Mouse (Mus musculus): Measurements from ENCODE around the gene Tbk1. TPM values are rescaled to one million over a fixed set of nuclear protein-coding genes. Genes with fewer than 3 reads are reported as not detected.

Gene Tbk1
- total RNA-seq, 2 experiments from 2014 or later: 52.9 to 56.9 TPM

DNA sequence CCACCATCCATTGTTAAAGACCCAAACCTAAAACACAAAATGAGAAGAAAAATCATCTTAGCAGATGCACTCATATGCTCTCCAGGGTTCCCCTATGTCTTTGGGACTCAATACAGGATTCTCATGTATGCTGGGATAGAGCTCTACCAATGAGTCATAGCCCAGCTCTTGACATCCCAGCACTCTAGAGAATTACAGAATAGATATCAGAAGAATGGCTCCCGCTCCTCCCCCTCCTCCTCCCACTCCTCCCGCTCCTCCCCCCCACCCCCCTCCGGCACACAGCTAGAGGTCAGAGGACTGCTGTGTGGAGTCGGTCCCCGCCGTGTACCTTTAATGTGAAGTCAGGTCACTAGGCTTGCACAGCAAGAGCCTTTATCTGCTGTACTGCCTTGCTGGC lies 39.4 kb downstream of the Tbk1 start:
- DNase-seq (ENCODE audit: low spot score in 2 of 2): no peak

DNA sequence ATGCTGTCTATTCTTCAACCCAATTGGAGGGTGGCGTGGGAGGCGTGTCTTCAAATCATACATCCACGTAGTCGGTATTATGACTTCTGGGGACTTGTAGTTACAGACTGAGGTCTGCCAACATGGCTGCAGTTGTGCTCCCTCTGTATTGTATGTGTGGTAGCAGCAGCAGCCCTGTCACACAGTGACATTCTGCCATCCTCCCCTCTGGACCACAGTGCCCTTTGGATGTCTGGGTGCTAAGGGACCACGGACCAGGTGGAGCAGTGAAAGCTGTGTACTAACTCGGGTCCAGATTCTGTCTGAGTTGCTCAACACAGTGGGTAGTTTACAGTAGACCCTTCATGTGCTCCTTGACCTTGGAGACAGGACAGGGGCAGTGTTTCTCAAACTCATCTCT lies 43.0 kb downstream of the Tbk1 start:
- no peak for DNase-seq (ENCODE audit: low spot score in 2 of 2)

DNA sequence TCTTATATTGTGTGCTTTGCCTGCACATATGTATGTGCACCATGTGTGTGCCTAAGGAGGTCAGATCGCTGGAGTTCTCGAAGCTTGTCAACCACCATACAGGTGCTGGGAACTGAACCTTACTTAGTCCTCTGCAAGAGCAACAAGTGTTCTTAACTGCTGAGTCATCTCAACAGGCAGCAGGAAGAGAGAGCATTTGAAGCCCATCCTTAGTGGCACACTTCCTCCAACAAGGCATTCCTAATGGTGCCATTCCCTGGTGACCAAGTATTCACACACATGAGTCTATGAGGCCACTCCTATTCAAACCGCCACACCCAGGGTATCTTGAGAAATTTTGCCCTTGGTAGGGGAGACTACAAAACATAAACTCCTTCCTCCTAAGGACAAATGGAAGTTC lies 44.4 kb downstream of the Tbk1 start:
- no peak for DNase-seq (ENCODE audit: low spot score in 2 of 2)

DNA sequence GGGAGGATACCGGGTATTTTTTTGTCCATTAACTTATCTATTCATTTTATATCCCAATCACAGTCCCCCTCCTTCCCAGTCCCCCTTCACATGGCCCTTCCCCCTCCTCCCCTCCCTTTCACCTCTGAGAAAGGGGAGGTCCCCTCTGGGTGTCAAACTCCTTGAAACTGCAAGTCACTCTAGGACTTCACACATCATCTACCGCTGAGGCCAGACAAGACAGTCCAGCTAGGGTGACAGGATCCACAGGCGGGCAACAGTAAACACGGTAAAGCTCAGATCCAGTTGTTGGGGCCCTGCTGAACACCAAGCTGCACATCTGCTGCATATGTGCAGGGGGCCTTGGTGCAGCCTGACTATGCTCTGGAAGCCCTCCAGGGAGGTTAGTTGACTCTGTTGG lies 51.6 kb downstream of the Tbk1 start:
- DNase-seq (ENCODE audit: low spot score in 2 of 2): no peak

DNA sequence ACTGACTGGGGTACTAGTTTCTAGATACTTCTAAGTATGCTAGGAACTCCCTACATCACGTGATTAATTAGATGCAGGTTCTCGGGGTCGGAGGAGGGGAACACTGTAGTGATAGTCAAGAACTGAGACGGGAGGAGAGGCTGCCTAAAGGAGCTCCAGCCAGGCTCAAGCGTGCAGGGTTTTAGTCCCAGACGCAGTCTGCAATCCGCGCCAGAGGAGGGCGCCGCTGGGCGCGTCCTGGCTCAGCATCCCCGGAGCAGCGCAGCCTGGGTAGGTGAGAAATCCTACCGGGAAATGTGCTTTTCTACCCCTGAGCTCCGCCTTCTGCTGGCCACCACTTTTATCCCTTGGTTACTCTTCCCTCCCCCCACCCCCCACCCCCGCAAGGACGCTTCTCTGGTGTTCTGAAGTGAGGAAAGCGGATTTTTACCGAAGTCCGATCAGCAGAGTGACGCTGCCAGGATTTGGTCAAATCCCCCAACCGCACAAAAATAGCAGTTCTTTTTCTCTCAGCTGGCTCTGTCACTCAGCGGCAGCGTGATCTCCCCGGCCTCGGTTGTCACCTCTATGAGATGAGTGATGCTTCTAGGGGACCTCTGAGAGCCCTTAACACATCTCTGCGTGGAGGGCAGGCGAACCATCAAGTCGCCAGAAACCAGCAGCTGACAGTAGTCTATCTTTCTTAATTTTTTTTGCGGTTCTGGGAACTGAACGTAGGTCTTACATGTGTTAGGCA lies 53.3 kb downstream of the Tbk1 start:
- DNase-seq (ENCODE audit: low spot score in 2 of 2): peak; percentile 50 to 75

DNA sequence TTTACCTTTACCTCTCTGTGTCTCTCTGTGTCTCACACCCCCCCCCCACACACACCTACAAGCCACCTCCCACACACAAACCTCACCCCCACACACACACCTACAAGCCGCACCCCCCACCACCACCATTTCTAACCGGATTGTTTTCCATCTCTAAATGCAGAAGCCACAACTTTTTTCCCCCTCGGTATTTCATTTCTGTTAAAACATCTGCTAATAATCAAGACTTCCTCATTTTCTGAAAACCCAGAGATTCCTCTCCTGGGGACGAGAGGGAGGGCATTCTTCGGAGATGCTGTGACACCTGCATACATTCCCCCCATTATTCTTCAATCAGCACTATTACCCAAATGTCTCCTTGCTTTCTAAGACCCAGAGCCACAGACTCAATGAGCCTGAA lies 55.0 kb downstream of the Tbk1 start:
- no peak for DNase-seq (ENCODE audit: low spot score in 2 of 2)

DNA sequence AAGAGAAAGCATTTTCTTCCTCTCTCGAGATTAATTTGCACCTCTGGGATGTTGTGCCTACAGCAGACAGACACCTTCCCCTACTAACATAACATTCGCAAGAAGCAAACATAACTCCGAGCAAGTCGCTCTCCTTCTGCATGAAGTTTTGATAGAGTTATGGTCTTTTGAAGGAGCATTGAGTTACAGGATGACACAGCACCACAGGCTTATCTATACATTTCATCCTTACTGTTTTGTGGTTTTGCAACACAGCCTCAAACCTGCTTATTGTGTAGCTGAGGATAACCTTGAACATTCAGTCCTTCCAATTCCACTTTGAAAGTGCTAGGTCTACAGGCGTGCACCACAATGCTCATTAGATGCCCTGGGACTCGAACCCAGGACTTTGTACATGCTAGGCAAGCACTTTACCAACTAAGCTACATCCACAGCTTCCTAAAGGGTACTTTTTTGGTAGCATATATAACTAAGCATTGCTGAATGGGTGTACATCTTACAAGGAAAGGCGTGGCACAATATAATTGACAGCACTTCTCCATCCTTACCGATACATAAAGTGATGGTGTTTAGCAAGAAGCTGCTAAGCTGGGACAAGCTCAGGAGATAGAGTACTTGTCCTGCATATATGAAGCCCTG lies 56.1 kb downstream of the Tbk1 start:
- no peak for DNase-seq (ENCODE audit: low spot score in 2 of 2)

DNA sequence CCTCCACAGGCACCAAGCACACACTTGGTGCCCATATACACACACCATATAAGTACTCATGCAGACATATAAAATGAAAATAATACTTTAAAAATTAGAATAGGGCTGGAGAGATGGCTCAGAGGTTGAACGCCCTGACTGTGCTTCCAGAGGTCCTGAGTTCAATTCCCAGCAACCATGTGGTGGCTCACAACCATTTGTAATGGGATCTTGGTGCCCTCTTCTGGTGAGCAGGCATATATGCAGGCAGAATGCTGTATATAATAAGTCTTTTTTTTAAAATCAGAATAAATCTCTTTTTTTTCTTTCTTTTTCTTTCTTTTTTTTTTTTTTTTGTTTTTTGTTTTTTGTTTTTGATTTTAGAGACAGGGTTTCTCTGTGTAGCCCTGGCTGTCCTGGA lies 57.3 kb downstream of the Tbk1 start:
- no peak for DNase-seq (ENCODE audit: low spot score in 2 of 2)

DNA sequence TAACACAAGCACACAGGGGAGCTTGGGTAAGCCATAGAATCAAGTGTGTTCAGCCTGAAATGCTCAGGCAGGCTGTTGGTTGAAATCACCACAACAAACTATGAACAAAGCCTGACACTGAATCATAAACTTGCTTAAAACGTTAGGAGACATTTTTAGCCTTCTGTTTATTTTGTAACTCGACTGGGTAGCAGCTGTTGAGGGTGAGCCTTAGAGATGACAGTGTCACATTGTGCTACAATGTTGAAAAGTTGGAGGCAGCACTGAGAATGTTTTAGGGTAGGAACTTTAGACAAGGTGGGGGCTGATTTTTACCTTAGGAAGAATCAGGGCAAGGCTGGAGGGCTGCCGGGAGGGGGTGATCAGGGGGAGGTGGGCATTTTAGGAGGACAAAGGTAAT lies 58.1 kb downstream of the Tbk1 start:
- peak in 1 of 2 experiments; percentile 32 for DNase-seq (ENCODE audit: low spot score in 2 of 2)

DNA sequence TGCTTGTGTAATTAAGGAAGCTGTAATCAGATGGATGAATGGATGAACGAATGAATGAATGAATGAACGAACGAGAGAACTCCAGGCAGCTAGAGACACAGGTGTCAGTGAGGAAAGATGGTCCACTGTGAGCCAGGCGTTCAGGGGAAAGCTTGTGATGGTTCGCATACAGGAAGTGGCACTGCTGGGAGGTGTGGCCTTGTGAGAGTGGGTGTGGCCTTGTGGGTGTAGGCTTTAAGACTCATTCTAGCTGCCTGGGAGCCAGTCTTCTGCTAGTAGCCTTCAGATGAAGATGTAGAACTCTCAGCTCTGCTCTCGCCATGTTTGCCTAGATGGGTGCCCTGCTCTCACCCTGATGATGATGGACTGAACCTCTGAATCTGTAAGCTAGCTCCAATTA lies 59.5 kb downstream of the Tbk1 start:
- no peak for DNase-seq (ENCODE audit: low spot score in 2 of 2)

DNA sequence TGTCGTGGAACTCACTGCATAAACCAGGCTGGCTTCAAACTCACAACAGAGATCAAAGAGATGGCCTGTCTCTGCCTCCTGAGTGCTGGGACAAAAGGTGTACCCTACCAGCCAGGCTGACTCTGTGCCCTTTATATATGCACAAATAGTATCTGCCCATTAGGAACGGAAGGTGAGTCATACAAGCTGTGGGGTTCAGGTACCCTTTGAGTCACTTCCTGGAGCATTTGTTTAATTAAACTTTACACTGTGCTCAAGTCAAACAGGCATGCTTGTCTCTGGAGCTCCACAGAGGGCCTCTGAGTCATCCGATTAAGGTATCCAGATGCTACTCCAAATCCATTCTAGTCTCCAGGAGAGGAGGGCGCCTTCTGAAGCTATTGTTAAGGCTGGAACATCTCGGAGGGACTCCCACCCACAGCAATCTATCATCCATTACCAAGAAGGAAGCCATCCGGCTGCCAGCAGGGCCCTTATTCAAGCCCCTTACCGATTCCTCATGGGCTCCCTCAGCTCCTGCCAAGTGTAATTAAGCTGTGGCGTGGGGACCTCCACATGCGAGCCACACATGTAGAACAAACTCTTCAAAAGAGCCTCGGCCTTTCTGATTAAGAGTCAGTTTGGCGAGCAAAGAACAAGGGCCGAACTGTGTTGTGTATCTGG lies 65.5 kb downstream of the Tbk1 start:
- no peak for DNase-seq (ENCODE audit: low spot score in 2 of 2)

DNA sequence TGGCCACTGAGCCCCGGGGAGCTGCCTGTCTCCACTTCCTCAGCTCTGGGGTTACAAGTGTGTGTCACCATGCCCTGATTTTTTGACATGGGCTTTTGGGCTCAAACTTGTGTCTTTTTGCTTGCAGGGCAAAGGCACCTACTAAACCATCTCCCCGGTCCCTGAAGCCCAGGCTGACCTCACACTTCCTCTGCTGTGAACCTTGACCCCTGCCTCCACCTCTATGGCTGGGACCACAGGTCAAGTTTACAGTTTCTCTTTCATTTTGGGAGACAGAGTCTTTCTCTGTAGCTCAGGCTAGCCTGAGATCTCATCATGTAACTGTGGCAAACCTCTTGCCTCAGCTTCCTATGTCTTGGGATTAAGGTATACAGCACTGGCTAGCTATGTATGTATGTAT lies 66.9 kb downstream of the Tbk1 start:
- no peak for DNase-seq (ENCODE audit: low spot score in 2 of 2)

DNA sequence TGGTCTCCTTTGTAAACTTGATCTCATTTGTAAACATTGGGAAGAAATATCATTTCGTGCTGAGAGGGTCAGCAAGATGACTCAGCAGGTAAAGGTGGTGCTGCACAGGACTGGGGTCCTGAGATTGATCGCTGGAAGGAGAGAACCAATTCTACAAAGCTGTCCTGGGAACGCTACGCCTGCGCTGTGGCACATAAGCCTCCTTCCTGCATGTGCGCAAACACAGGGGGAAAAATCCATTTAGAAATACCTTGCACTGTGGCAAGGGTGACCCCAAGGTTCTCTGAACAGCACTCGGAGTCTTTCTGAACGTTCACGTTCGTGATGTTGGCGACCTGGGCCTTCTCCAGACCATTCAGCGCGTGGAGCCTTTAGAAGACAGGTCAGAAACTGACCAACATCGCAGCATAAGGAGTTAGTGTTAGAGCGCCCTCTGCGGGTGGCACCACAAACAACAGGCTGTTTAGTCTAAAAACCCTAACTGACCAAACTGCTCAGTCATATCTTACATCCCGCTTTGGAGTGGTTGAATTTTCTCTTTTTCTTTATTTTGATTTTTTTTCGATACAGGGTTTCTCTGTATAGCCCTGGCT lies 70.5 kb downstream of the Tbk1 start:
- DNase-seq (ENCODE audit: low spot score in 2 of 2): peak; percentile 54 to 84

DNA sequence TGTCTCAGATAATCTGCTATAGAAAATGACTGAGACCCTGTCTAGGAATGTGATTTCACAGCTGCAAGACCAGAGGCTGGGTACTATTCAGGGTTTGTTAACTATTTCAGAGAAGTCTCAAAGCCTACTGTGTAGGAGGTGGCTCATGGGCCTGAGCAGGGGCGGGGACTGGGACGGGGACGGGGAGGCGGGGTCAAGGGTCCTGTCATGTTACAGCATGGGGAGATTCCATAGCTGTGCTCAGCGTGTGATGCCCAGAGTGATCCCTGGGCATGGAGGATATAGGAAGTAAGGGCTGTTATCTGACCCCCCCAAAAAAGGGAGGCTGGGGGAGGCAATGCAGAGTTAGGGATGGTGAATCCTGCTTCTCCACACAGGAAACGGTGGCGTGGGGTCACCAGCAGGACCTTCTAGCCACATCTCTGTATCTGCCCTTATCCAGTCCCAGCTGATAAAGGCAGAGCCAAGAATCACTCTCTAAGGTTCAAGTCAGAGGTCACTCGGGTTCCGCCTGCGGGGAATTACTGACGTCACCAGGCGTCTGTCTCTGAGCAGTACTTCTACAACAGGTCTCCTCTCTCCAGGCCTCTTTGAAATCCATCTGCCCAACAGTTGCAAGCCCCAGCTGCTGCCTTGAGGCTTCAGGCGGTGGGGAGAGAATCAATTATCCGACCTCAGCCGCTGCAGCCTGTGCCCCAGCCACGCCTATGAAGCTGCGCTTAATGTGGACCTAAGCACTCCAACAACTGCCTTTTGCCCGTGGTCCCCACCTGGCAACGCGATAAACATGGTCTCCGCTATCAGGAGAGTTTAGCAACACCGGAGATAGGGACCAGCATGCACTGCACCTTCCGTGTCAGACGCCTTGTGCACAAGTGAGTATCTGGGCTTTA lies 76.6 kb downstream of the Tbk1 start:
- no peak for DNase-seq (ENCODE audit: low spot score in 2 of 2)

DNA sequence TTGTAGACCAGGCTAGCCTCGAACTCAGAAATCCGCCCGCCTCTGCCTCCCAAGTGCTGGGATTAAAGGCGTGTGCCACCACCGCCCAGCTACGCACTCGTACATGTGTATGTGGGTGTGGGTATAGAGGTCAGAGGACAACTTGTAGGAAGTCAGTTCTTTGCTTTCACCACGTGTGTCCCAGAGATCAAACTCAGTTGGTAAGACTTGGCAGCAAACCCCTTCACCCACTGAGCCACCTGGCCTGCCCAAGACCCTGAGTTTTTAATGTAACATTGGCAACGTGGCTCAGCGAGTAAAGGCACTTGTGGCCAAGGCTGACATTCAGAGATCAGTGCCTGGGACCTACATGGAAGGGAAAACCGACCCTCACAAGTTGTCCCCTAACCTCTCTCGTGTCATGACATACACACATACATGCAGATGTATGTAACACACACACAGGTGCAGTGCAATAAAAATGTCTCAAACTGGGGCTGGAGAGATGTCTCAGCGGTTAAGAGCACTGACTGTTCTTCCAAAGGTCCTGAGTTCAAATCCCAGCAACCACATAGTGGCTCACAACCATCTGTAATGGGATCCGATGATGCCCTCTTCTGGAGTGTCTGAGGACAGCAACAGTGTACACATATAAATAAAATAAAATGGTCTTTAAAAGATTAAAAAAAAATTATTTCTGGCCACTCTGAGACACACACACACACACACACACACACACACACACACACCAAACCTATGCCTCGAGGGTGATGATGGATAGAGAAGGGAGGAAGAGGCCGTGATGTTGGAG lies 78.6 kb downstream of the Tbk1 start:
- no peak for DNase-seq (ENCODE audit: low spot score in 2 of 2)

DNA sequence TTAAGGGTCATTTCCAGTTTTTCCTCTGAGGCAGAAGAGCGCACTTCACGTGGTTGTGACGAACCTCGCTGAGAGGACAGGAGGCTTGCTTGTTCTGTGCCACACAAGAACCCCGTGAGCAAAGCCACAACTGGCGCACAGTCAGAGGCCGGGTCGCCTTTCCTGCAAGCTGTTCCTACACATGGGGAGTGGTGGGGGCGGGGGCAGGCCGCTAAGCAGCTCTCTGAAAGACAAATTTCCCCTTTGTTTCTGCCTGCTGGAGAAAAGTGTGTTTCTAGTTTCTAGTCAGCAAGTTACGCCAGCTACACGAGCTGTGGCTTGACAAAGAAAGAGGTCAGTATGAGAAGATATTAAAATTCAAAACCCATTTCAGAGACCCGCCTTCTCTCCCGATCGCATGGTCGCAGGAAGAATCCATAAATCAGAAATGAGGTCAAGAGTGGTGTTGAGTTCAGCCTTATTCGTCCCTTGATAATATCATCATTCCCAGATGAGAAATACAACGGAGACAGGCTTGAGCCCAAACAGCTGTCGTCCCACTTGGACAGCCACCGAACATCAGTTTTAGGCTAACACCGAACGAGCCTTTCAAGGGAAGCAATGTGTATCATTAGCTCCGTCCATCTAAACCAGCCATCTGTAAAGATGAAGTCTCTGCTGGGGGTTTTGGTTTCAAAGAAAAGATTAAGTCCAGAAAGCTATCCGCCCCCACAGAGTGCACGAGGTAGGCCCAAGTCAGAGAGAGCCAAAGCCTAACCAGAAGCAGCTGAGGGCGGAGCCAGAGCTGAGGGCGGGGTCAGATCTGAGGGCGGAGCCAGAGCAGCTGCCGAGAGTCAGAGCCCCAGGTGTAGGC lies 79.6 kb downstream of the Tbk1 start:
- peak in 1 of 2 experiments; percentile 47 for DNase-seq (ENCODE audit: low spot score in 2 of 2)

DNA sequence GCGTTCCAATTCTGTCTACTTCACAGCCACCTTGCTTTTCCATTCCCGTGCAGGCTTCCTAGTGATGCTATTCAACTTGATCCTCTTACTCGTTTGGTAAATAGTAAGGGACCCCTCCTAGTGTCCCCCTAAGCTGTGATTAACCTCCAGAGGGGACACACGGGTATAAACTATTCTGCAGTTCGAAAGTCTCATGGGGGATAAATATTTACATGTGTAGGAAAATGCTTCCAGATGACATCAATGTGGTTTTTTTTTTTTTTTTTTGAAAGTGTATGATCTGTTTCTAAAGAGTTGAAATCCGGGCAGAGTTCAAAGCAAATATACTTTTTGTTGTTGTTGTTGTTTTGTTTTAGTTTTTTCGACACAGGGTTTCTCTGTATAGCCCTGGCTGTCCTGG lies 80.7 kb downstream of the Tbk1 start:
- no peak for DNase-seq (ENCODE audit: low spot score in 2 of 2)

DNA sequence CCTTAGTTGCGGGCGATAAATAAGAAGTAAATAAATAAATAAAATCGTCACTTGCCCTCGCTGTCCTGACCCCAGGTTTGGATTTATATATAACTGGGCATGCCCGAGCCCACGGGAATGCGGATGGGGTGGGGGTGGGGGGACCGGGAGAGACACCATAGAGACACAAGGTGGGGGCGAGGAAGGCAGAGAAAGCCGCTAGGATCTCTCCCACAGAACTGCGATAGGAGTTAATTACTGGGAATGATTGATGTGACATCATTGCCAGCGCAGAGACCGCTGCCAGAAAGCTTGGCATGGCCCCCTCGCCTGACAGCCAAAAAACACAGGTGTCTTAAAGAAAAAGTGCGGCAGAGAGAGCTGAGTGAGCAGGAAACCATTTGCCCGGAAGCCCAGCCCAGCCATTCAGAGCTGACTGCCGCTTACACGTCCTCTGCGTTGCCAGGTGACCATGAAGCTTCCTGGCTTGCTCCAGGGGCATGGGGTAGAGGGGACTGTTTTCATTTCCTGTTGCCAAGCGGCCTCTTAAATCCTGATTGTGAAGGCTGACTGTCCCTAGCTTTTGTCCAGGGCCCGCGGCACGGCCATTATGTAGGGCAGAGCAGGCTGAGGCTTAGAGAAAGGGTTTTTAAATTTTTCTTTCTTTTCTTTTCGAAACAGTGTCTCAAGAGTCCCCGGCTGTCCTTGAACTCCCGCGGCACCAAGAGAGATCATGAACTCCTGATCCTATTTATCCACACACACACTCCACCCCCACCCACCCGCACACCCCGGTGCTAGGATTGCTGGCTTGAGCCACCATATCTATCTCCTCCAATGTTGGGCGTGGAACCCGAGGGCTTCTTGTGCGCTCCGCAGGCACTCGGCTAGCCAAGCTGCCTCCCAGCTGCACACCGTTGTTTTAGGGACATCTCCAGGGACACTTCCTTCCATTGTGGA lies 81.3 kb downstream of the Tbk1 start:
- peak; percentile 65 to 74 for DNase-seq (ENCODE audit: low spot score in 2 of 2)

Data from layer of hippocampus, adult 18-20 months (tissue).